Mouse (Mus musculus): ENCODE results near the gene Nsd2. TPM values are rescaled to one million over a fixed set of nuclear protein-coding genes. Genes with fewer than 3 reads are reported as not detected.
"Not testable (repeated sequence)": the region's sequence is repeated elsewhere in the genome, so short reads cannot be mapped to it uniquely, and the experiment has no call there.

The Nsd2 gene
- total RNA-seq, 2 experiments from 2014 or later: 10.1 TPM

DNA sequence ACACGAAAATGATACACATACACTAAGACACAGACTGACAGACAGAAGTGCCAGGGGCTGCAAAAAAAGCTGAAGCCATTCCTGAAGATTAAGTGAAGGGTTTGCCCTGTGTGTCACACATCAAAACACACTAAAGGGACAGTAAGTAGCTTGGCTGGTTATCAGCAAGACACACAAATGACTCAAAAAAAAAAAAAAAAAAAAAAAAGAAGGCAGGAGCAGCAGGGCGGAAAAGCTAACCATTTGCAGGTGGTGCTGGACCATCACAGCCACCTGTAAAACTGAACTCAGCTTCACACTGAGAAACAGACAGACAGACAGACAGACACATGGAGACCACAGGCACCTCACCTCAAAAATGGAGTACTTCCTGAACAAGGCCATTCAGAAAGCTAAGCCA, 113.6 kb downstream of the Nsd2 start:
- DNase-seq: no peak

GRCm38 (mm10) chr5:33934877-33935276, 114.4 kb downstream of the Nsd2 start:
- DNase-seq: no peak

DNA sequence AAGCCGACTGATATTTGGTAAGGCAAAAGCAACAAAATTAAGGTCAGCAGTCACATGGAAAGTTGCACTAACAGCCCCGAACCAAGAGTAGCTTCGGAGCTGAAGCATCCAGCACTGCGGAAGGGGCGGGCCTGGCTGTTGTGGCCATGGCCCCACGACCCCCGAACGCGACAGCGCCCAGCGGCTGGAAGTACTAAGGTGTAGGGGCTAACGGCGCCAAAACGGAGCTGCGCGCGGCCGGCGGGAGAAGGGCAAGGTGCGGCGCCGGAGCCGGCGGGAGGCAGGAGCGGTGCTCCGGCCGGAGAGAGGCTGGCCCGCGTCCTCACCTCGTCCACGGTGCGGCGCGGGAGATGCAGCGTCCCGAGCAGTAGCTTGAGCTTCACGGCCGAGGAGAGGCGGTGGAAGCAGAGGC, 115.2 kb downstream of the Nsd2 start:
- no peak for DNase-seq

DNA sequence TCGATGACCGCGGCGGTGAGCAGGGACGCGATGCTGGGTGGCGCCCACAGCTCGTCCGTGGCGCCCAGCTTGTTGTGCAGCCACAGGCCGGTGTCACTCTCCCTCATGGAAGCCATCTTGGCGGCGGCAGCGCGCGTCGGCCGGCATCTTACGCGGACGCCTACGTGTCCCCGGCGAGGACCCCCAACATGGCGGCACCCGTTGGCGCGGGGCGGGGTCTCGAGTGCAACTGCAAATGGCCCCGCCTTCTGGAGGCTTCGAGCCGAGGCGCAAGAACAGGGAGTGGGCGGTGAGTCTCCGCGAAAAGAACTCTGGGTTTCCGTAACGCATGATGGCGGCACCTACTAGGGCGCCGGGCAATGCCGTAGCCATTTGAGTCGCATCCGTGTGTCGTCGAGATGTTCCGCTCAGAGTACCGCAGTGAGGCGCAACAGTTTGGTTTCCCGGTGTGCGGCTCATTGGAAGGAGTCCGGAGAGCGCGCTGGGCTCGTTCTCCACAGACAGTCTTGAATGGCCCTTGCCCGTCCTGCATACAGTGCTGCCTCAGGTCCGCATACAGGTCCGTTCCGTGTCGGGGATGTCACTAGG, 115.7 kb downstream of the Nsd2 start, which contains the start of gene Nelfa:
Gene Nelfa (minus strand): TSS at position 294 of the 588 bp plus-strand sequence.
- DNase-seq: peak; percentile 99

DNA sequence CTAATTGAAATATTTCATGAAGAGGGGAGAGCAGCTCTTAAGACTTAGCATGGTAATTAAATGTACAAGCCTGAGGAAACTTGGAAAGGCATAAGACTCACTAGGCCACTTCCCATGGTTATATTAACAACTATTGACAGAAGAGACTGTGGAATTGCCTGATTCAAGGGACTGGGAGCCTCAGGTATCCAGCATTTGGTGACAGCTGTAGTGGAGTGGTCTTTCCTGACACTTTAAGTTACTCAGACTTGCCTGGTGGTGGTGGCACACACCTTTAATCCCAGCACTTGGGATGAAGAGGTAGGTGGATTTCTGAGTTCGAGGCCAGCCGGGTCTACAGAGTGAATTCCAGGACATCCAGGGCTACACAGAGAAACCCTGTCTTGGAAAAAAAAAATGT, 116.7 kb downstream of the Nsd2 start:
- DNase-seq: no peak

GRCm38 (mm10) chr5:33938448-33938847, 117.9 kb downstream of the Nsd2 start:
- peak; percentile 29 for DNase-seq

DNA sequence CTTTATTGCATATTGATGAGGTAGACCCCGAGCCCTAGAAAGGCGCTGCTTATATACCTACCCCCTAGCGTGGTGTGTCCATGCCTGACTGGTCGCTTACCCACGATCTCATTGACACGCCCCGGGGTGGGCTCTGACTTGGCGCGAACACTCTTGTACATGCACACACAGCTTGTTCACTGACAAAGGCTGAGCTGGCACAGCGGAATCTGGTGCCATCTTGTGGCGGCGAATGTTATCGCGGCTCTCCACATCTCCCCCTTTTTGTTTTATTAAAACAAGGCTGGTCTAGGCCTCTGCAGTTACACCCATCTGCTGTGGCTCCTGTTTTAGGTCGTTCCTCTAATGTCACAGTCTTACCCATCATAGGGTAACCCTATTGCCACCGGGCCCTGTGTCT, 126.5 kb downstream of the Nsd2 start:
- DNase-seq: not testable (repeated sequence)

Small RNAs within 50 kb of the gene (microRNA-seq; reads per million reads assigned to microRNA genes)
- 0 to 0.26 reads per million in 2 experiments for gene Mir7024 (ENCODE audit: borderline replicate concordance in 2 of 2)

Other genes with a start within 250 kb of the Nsd2 start
- gene Fam53a, start 191.1 kb upstream of the Nsd2 start, total RNA-seq (2021): 10 to 100 TPM; 50.2 to 59.6 TPM
- gene Gm9903, start 190.8 kb upstream of the Nsd2 start, total RNA-seq (2021): under 1 TPM; 0.51 to 0.88 TPM
- 1 to 10 TPM; 7.3 to 8.2 TPM for gene Slbp, start 168.2 kb upstream of the Nsd2 start, total RNA-seq (2021)
- 1 to 10 TPM; 1.7 to 2.5 TPM for gene Tacc3, start 162.6 kb upstream of the Nsd2 start, total RNA-seq (2021)
- gene Tmem129, start 162.3 kb upstream of the Nsd2 start, total RNA-seq (2021): 1 to 10 TPM; 8.0 to 8.2 TPM
- 1 to 10 TPM; 2.1 to 3.8 TPM for gene Fgfr3, start 99.1 kb upstream of the Nsd2 start, total RNA-seq (2021)
- 10 to 100 TPM; 81.0 to 83.2 TPM for gene Letm1, start 37.9 kb upstream of the Nsd2 start, total RNA-seq (2021)
- 1 to 10 TPM; 4.7 to 6.6 TPM for gene Nelfa, start 115.7 kb downstream of the Nsd2 start, total RNA-seq (2021)
- not detected for gene Gm1673, start 162.7 kb downstream of the Nsd2 start, total RNA-seq (2021)
- gene Nat8l, start 175.3 kb downstream of the Nsd2 start, total RNA-seq (2021): under 1 TPM; 0.08 to 0.59 TPM